Mouse (Mus musculus): ENCODE results near the gene Fbln1. TPM values are rescaled to one million over a fixed set of nuclear protein-coding genes. Genes with fewer than 3 reads are reported as not detected.

The Fbln1 gene
- polyA plus RNA-seq, 1 experiment from 2014 or later, result 63.3 TPM

DNA sequence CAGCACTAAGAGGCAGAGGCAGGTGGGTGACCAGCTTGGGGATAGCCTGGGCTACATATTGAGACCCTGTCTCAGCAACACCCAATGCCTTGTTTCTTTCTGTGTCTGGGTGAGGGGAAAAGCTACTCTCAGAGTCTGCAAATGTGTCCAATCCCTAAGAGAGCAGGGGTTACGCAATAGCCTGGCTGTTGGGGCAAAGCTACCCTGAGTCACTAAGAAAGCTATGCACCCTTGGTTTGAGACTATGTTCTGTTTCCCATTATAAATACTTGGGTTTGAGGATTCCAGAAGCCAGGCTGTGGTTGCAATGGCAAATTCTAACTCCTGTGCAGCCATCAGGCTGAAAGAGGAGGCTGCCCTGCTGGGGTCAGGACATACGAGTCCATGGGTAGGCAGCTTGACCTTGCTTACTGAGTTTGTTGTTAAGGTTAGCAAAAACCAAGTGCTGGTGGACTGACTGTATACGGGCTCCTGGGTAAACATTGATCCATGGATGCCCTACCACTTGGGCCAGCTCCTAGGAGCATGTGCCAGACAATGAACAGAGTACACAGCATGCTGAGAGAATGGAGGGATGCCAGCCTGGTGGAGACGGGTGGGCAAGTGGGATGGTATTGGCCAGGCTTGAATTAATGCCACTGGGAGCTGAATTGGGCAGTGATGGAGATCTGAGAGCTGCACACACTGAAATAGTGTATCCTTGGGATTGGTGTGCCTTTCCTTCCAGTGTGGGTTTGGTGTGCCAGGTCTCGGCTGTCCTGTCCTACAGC is 39.7 kb downstream of the Fbln1 start:
- ATAC-seq, result no peak
- H3K9ac ChIP-seq, result no peak overlapping the region
- no peaks in the 10 kb centered on the region for H3K4me1 ChIP-seq
- no peak overlapping the region for H3K4me3 ChIP-seq
- H3K27me3 ChIP-seq, result no peaks in the 10 kb centered on the region
- no peak overlapping the region for H3K4me2 ChIP-seq
- no peaks in the 10 kb centered on the region for H3K9me3 ChIP-seq (replicated peaks)
- peaks cover 77% of the 10 kb centered on the region for H3K36me3 ChIP-seq (ENCODE audit: poor library complexity, severe bottlenecking)
- 91% methylated on average over 5 of the region's 5 CpGs for WGBS
- no peak overlapping the region for H3K27ac ChIP-seq

DNA sequence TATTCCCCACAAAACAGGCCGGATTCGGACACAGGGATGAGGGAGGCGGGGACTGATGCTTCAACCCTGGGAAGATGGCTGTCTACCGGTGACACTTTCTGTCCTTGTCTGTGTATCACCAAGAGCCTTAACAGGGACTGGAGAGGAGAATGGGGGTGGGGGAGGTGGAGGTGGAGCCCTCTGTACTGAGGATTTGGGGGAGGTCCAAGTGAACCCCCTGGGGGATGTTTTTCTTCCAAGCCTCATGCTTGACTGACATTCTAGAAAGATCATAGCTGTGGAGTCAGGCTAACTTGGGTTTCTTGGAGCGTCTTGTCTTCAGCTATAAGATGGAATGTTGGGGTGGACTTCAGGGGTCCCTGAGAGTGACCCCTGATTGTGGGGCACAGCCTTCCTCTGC is 40.3 kb downstream of the Fbln1 start:
- no peak overlapping the region for H3K4me2 ChIP-seq
- H3K36me3 ChIP-seq (ENCODE audit: poor library complexity, severe bottlenecking), result peaks cover 76% of the 10 kb centered on the region
- H3K27ac ChIP-seq, result no peak overlapping the region
- WGBS, result 92% methylated on average over 5 of the region's 5 CpGs
- H3K9ac ChIP-seq, result no peak overlapping the region
- H3K4me1 ChIP-seq, result no peaks in the 10 kb centered on the region
- H3K9me3 ChIP-seq (replicated peaks), result no peaks in the 10 kb centered on the region
- no peak overlapping the region for H3K4me3 ChIP-seq
- no peaks in the 10 kb centered on the region for H3K27me3 ChIP-seq
- no peak for ATAC-seq

DNA sequence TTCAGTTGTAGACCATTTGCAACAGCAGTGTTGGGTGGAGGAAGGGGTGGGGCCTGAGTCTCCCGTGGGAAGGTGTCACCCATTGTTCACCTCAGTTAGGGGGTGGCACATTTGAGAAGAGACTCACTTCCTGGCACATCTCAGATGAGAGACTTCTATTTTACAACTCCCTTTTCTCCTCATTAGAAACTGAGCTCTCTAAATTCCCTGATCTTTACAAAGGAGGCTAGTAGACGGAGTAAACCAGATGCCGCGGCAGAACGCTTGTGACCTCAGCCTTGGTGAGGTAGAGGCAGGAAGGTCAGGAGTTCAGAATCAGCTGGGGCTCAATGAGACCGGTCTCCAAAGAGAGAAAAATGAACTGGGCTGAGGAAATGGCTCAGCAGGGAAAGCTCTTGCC is 41.2 kb downstream of the Fbln1 start:
- Histone ChIP-seq H3K4me1 (no peaks in the 10 kb centered on the region), H3K9ac (no peak overlapping the region), H3K27me3 (no peaks in the 10 kb centered on the region), H3K9me3 (replicated peaks) (no peaks in the 10 kb centered on the region), H3K4me3 (no peak overlapping the region), H3K36me3 (ENCODE audit: poor library complexity, severe bottlenecking) (peaks cover 76% of the 10 kb centered on the region), H3K4me2 (no peak overlapping the region), H3K27ac (no peak overlapping the region)
- ATAC-seq, result no peak
- WGBS, result 85% methylated on average over 6 of the region's 6 CpGs

DNA sequence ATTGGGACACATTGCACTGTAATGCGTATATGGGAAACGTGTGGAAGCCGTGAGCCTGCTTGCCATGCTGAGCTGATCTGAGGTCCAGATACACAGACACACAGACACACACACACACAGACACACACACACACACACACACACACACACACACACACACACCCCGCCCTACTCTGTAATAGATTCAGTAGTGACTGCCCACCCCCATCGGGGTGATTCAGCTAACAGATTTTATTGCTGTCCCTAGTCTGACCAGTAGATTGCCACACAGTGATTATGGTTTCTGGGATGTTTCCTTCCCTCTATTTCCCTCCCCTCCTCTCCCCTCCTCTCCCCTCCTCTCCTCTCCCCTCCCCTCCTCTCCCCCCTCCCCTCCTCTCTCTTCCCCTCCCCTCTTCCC is 42.6 kb downstream of the Fbln1 start:
- Histone ChIP-seq H3K9ac (no peak overlapping the region), H3K4me2 (no peak overlapping the region), H3K4me1 (no peaks in the 10 kb centered on the region), H3K27ac (no peak overlapping the region), H3K27me3 (no peaks in the 10 kb centered on the region), H3K9me3 (replicated peaks) (no peaks in the 10 kb centered on the region), H3K4me3 (no peak overlapping the region), H3K36me3 (ENCODE audit: poor library complexity, severe bottlenecking) (peaks cover 73% of the 10 kb centered on the region)
- no peak for ATAC-seq
- WGBS, result 97% methylated on average over 5 of the region's 5 CpGs

DNA sequence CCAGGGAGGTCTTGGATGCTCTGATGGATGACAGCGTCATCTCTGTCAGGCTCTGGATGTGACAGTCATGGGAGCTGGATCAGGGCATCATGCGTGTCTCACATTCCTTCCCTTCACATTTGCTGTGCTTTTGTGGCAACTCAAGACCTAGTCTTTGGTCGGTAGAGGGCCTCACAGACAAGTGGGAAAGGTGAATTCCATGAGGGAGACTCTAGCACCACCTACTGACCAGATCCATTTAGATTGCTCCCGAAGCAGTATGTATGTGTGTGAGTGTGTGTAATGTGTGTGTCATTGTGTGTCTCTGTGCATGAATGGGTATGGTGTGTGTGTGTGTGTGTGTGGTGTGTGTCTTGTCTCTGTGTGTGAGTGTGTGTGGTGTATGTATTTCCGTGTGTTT is 43.5 kb downstream of the Fbln1 start:
- Histone ChIP-seq H3K4me2 (no peak overlapping the region), H3K4me3 (no peak overlapping the region), H3K9ac (no peak overlapping the region), H3K4me1 (no peaks in the 10 kb centered on the region), H3K9me3 (replicated peaks) (no peaks in the 10 kb centered on the region), H3K27ac (no peak overlapping the region), H3K36me3 (ENCODE audit: poor library complexity, severe bottlenecking) (peaks cover 64% of the 10 kb centered on the region), H3K27me3 (no peaks in the 10 kb centered on the region)
- peak; percentile 43; the same call in 1 of the 2 replicates for ATAC-seq
- WGBS, result 46% methylated on average over 5 of the region's 5 CpGs

DNA sequence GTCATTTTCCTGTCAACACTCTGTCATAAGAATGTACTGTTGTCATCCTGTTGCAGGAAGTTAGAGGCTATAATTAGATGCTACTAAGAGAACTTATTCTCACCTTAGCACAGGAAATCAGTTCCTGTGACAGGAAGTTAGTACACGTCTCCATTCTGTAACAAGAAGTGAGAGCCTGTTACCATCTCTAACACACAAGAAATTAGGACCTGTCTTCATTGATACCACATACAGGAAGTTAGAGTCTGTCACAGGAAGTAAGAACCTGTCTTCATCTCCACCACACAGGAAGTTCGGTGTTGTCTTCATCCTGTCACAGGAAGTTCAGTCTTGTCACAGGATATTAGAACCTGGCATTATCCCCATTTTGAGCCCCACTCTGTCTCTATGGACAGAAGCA is 44.7 kb downstream of the Fbln1 start:
- 90% methylated on average over 2 of the region's 2 CpGs for WGBS
- Histone ChIP-seq H3K4me2 (no peak overlapping the region), H3K9me3 (replicated peaks) (no peaks in the 10 kb centered on the region), H3K27me3 (no peaks in the 10 kb centered on the region), H3K36me3 (ENCODE audit: poor library complexity, severe bottlenecking) (peaks cover 52% of the 10 kb centered on the region), H3K4me1 (no peaks in the 10 kb centered on the region), H3K4me3 (no peak overlapping the region), H3K27ac (no peak overlapping the region), H3K9ac (no peak overlapping the region)
- no peak for ATAC-seq

DNA sequence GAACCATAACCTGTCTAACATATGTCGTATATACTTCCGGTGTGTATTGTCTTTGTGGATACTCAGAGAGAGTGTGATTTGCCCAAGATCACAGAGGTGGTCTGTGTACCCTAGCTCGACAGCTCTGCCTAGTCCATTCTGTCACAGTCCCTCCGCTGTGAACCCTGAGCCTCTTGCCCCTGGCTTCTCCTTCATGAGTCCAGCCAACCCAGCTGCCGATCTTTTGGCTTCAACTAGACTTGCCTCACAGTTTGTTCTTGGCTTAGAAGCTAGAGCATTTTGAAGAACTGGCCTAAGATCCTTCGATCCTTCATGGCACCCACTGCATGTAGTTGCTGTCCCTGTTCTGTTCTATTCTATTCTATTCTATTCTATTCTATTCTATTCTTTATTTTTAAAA is 46.7 kb downstream of the Fbln1 start:
- Histone ChIP-seq H3K4me1 (no peaks in the 10 kb centered on the region), H3K4me3 (no peak overlapping the region), H3K27ac (no peak overlapping the region), H3K4me2 (no peak overlapping the region), H3K9me3 (replicated peaks) (no peaks in the 10 kb centered on the region), H3K36me3 (ENCODE audit: poor library complexity, severe bottlenecking) (peaks cover 37% of the 10 kb centered on the region), H3K27me3 (no peaks in the 10 kb centered on the region), H3K9ac (no peak overlapping the region)
- no peak for ATAC-seq
- WGBS, result 95% methylated on average over 6 of the region's 6 CpGs

DNA sequence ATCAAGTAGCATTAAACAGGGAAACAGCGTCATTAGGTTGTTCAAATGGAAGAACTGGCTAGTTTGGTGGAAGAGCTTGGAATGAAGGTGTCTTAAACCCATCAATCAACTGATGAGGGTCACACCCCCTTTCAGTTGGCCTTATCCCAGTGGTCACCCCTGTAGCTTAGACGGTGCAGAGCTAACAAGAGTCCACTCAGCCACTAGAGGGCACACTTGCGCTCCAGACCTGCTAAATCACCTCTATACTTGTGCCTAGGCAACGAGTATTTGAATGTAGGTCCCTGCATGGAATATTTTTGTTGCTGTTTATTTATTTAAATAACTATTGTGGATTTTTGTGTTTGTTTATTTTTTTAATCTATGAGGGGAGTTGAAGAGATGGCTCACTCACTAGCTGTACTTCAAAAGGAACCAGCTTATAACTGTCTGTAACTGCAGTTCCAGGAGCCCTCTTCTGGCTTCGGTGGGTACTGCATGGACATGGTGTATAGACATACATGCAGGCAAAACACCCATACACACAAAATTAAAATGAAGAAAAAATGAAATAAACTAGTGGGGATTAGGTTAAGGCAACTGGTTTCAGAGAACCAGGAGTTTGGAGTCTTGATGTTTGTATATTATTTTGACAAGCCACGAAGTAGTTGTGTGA is 52.2 kb downstream of the Fbln1 start:
- no peak overlapping the region for H3K27ac ChIP-seq
- WGBS, result 66% methylated on average over 6 of the region's 6 CpGs
- ATAC-seq, result no peak
- no peak overlapping the region for H3K9ac ChIP-seq
- H3K9me3 ChIP-seq (replicated peaks), result 0 out of 2 replicates have a peak, but pooled peaks cover 3% of the 10 kb centered on the region
- H3K4me1 ChIP-seq, result no peaks in the 10 kb centered on the region
- H3K27me3 ChIP-seq, result no peaks in the 10 kb centered on the region
- peaks cover 25% of the 10 kb centered on the region for H3K36me3 ChIP-seq (ENCODE audit: poor library complexity, severe bottlenecking)
- H3K4me3 ChIP-seq, result no peak overlapping the region
- no peak overlapping the region for H3K4me2 ChIP-seq

DNA sequence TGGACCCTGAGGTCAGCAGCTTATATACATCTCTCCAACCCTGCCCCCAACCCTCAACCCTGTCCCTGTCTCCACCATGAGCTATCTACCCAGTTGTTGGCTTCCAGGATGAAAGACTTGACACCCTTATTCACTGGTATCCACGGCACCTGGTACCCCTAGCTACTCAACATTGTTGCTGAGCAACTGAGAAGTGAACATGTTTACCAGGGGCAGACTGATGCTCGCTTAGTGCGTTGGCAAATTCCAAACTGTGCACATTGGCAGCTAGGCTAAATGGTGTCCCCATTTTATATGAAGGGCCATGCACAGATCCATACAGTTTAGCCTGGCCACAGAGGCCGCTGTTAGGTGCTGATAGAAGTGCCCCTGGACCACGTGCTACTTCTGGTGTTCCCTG is 57.1 kb downstream of the Fbln1 start:
- no peak overlapping the region for H3K9ac ChIP-seq
- 90% methylated on average over 5 of the region's 5 CpGs for WGBS
- no peak for ATAC-seq

DNA sequence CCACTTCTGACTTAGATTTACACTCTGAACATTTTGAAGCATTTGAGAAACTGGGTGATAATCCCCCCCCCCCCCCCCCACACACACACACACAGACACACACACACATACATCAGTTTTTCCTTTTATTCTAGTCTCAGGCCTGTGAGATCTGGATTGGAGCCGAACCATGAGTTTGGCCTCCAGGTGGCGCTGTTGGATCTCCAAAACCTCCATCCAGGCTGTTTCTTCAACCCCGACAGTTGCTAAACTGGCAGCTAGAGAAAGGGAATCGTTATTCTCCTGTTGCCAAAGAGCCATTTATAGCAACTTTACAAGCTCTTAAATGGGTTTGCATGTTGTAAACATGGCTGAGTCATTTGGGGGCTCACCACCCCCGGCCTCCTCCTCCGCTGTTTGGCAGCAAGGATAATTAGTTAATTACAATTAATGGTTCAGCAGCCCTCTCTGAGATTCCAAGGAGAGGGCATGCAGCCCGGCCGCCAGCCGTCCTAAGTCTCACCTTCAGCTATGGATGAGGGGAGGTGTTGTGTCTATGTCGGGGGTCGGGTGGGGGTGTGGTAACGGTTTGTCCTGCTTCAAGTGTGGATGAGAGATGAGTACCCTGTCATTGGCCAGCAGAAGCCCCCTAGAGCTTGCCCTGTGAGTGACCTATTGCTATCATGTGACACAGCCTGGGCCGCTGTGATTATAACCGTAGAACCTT is 61.1 kb downstream of the Fbln1 start:
- H3K36me3 ChIP-seq (ENCODE audit: poor library complexity, severe bottlenecking), result peaks cover 19% of the 10 kb centered on the region
- no peaks in the 10 kb centered on the region for H3K9me3 ChIP-seq (replicated peaks)
- H3K27me3 ChIP-seq, result no peaks in the 10 kb centered on the region
- H3K4me2 ChIP-seq, result no peak overlapping the region
- no peak overlapping the region for H3K9ac ChIP-seq
- ATAC-seq, result 0 out of 2 replicates have a peak, but pooled peaks have one; percentile 66
- H3K4me1 ChIP-seq, result no peaks in the 10 kb centered on the region
- no peak overlapping the region for H3K27ac ChIP-seq
- H3K4me3 ChIP-seq, result no peak overlapping the region
- whole genome bisulfite sequencing, result 36% methylated on average over 14 of the region's 14 CpGs

More for the DNA sequence above, 57.1 kb downstream of the Fbln1 start:
- Histone ChIP-seq H3K4me2 (no peak overlapping the region), H3K27me3 (no peaks in the 10 kb centered on the region), H3K4me1 (no peaks in the 10 kb centered on the region), H3K9me3 (replicated peaks) (0 out of 2 replicates have a peak, but pooled peaks cover 3% of the 10 kb centered on the region), H3K27ac (no peak overlapping the region), H3K4me3 (no peak overlapping the region), H3K36me3 (ENCODE audit: poor library complexity, severe bottlenecking) (peaks cover 36% of the 10 kb centered on the region)

DNA sequence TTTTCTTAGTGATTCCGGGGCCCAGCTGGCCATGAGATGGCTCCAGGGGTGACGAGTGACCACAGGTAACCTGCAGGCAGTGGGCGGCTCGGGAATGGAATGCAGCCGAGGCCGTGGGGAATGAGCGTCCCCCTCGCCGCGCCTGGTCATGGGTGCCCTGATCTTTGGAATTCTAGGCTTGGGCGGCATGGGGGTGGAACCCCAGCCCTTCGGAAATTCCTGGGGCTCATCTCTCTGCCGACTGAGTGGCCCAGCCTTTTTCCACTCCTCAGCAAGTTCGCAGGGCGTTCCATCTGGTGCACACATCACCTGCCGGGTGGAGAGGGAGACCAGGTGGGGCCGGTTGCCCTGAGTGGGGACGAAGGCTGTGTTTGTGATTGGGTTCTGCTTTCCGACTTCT is 62.1 kb downstream of the Fbln1 start:
- no peak for ATAC-seq
- Histone ChIP-seq H3K4me1 (peaks cover 7% of the 10 kb centered on the region), H3K27ac (no peak overlapping the region), H3K27me3 (no peaks in the 10 kb centered on the region), H3K4me3 (no peak overlapping the region), H3K36me3 (ENCODE audit: poor library complexity, severe bottlenecking) (peaks cover 18% of the 10 kb centered on the region), H3K4me2 (no peak overlapping the region), H3K9me3 (replicated peaks) (no peaks in the 10 kb centered on the region), H3K9ac (no peak overlapping the region)
- WGBS, result 93% methylated on average over 19 of the region's 19 CpGs

DNA sequence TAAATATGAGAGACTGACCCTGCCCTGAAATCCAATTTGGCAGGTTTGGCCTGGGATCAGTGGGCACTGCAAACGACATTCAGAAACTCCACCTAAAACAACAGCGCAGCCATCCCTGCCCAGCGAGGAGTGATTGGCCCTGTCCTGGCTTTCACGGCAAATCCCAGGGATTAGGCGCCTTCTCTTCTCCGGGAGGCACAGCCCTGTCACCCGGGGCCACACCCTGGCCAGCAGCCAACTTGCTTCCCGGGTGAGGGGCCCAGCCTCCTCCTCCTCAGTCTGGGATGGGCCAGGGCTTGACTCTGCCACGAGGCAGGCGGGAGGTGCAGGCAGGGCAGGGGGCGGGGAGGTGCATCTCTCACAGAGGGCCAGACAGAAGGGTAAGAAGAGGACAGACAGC is 67.2 kb downstream of the Fbln1 start:
- 0 out of 2 replicates have a peak overlapping the region, but pooled peaks have one; percentile 38 for H3K9ac ChIP-seq
- H3K27ac ChIP-seq, result no peak overlapping the region
- H3K27me3 ChIP-seq, result no peaks in the 10 kb centered on the region
- no peaks in the 10 kb centered on the region for H3K36me3 ChIP-seq (ENCODE audit: poor library complexity, severe bottlenecking)
- no peak overlapping the region for H3K4me3 ChIP-seq
- no peak overlapping the region for H3K4me2 ChIP-seq
- 16% methylated on average over 11 of the region's 11 CpGs for WGBS
- H3K4me1 ChIP-seq, result peaks cover 15% of the 10 kb centered on the region
- no peaks in the 10 kb centered on the region for H3K9me3 ChIP-seq (replicated peaks)
- no peak for ATAC-seq

Measured in forebrain, embryonic 13.5 days (tissue).